Mouse (Mus musculus): Measurements from ENCODE around the gene Tmem131. TPM values are rescaled to one million over a fixed set of nuclear protein-coding genes. Genes with fewer than 3 reads are reported as not detected.

Tmem131 gene
- 10 to 100 TPM; 10.3 to 11.4 TPM for polyA plus RNA-seq (2017; shearing (Covaris generic))

GRCm38 (mm10) chr1:36943653-36944052 is at the start of gene Tmem131:
Gene Tmem131 (minus strand): TSS chr1:36943666.
- ATAC-seq, result no peak

DNA sequence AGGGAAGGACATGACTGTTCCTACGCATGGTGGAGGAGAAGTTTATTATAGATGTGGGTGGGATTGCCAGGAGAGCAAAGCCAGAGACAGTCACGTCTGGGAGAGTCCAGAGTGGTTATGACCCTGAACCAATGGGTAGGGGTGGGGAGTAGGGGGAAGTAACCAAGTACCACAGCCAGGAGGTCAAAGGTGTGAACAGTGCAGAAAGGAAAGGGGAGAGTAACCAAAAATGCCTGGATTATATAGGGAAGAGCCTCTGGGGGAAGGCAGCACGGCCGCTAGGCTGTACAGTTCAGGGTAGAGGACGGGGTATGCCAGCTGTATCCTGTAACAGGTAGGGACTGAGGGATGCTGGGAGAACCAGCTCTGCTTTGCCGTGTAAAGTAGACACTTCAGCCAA is 45.1 kb upstream of the Tmem131 start:
- ATAC-seq, result no peak

- no peak for ATAC-seq
Observed at GRCm38 (mm10) chr1:36988161-36988560, 44.7 kb upstream of the Tmem131 start.

- no peak for ATAC-seq
Observed at GRCm38 (mm10) chr1:36987172-36988148, 44.0 kb upstream of the Tmem131 start.

GRCm38 (mm10) chr1:36986396-36987160 is 43.1 kb upstream of the Tmem131 start:
- ATAC-seq, result no peak

DNA sequence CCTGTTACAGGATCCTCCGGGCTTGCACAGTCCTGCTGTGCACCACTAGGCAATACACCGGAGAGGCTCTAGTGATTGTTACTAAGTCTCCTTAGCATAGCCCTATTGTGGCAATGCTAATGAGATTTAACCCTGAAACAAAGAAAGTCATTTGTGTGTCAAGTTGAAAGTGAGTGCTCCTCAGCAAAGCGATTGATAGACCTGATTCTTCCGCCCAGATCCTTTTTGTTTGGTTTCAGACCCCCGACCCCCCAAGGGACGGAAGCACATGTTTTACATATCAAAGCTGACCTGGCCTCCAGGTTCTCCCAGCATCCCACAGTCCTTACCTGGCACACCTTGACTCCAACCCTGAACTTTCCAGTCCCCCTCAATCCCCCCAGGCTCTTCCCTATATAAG is 42.4 kb upstream of the Tmem131 start:
- ATAC-seq, result no peak

GRCm38 (mm10) chr1:36984406-36984805 is 40.9 kb upstream of the Tmem131 start:
- no peak for ATAC-seq

GRCm38 (mm10) chr1:36983754-36984153 is 40.3 kb upstream of the Tmem131 start:
- no peak for ATAC-seq

DNA sequence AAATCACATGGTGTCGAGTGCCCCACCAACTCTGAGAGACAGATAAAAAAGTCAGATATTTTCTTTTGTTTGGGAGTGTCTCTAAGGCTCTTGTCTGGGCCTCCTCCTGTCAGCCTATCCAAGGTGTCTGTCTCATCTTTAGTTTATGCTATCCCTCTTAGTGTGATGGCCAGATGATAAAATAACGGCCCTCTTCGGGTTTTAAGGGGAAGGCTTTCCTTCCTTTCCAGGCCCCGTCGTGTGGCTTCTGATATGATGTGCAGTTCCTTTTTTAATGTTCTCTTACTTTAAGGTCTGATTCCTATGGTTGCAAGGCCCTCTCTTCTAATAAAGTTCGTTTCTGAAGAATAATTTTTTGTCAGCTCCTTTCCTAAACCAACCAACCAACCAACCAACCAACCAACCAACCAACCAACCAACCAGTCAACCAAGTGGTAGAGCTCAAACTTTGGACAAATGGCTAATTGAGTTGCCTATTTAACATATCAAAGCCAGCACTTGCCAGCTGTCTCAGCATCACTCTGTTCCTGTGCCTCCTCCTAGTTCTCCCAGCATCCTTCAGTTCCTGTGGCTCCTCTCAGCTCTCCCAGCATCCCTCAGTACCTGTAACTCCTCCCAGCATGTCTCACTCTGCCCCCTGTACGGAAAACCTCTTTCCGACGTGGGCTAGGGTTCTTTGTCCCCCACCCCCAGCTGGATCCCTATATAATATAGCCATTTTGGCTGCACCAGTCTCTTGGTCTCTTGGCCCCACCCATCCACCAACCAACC is 38.9 kb upstream of the Tmem131 start:
- no peak for ATAC-seq

DNA sequence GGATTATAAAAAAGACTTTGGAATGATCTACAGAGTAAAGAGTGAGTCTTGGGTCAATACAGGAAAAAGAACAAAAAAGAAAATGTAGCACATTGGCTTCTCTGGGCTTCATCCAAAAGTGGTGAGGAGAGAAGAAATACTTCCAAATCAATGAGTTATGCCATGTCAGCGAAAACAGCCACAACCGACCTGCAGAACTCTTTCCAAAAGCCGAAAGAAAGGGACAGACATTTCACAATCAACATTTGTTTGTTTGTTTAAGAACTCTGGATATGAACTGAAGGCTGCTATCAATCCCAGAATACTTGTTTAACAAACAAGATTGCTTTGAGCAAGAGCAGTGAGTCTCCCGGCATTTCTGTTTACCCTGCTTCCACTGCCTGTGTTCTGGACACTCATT is 33.3 kb upstream of the Tmem131 start:
- no peak for ATAC-seq

GRCm38 (mm10) chr1:36970918-36971617 is 27.6 kb upstream of the Tmem131 start:
- ATAC-seq, result no peak

DNA sequence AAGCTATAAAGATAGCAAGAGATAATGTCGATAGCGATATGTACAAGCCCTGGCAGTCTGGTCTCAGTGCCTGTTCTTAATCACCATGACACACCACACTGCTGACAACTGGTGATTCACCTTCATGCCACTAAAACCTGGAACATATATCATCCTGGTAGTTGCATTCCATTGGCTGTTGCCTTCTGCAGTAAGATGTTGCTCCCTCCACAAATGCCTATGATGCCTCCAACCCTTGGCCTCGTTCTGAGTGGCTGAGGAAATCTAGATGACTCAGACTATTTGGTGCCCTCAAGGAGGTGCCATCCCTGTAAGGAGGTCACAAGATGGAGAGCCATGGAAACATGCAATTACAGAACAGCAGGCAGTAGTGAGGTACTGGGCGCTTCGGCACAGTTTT is 22.4 kb upstream of the Tmem131 start:
- no peak for ATAC-seq

DNA sequence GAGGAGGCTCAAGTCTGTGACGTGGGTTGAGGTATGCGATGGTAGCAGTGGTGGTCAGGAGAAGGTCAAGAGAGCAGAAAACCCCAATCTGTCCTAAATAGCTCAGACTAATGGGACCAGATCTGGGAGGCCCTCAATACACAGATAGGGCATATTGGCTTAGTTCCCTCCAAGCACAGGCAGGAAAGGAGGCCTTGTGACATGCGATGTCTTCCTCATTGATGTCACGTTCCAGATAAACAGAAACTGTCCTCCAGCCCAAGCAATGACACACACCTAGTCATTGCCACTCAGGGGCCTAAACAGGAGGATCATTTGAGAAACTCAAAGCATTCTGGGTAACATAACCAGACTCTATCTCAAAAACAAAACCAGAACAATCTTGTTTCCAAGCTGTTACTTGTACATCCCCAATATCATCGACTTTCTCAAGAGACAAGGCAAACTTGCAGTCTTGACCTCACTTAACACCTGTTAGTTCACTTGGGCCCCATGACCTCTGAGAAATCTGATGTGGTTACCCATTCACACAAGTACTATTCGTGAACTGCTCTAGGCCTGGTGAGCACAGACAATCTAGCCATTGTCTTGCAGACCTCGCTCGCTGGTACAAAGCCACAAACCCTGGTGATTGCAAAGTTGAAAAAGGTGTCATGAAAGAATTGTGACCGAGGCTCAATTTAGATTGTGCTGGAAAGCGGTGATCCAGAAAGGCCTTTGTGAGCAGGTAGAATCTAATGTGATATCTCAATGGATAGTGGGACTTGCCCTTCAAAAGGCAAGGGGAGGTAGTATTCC is 19.1 kb upstream of the Tmem131 start:
- no peak for ATAC-seq

- ATAC-seq, result peak; percentile 54
Observed at GRCm38 (mm10) chr1:36960509-36961222, 17.2 kb upstream of the Tmem131 start.

- ATAC-seq, result no peak
Observed at GRCm38 (mm10) chr1:36949591-36950184, 6.2 kb upstream of the Tmem131 start.

GRCm38 (mm10) chr1:36947448-36947847 is 4.0 kb upstream of the Tmem131 start:
- ATAC-seq, result no peak

- no peak for ATAC-seq
Observed at GRCm38 (mm10) chr1:36940381-36940762, 3.1 kb downstream of the Tmem131 start.

DNA sequence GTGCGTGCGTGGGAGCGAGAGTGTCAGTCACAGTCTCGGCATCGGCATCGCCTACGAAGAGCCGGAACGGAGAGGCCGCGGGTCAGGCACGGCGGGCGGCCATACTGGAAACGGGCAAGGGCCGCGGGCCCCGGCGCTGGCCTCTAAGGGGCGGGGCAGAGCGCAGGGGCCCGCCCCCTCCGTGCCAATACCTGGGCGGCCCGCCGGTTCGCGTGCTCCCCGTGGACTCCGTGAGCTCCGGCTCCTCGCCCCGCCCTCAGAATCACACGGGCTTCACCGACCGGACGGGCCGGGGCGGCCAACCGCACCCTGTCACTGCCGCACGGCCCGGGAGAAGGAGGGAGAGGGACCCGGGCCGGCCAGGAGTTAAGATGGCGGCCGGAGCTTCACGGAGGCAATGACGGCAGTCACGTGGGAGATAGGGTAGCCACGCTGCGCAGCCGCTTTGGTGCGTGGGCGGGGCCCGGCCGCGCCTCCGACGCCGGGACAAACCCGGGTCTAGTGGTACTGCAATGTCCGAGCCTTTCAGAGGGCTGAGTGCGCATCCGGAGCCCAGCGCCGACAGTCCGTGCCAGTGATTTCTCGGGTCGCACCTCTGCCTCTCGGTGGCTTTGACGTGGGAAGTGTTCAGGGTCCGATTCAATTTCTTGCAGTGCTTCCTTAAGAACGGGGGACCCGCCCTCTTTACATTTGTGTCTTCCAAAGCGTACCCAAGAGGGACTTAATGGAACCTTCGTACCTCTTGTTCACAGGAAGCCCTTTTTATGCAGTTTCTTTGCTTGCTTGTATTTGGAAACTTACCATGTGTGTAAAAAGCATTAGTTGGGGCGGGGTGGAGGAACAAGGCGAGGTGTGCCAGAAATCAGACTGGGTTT is 3.7 kb downstream of the Tmem131 start:
- ATAC-seq, result peak; percentile 87

DNA sequence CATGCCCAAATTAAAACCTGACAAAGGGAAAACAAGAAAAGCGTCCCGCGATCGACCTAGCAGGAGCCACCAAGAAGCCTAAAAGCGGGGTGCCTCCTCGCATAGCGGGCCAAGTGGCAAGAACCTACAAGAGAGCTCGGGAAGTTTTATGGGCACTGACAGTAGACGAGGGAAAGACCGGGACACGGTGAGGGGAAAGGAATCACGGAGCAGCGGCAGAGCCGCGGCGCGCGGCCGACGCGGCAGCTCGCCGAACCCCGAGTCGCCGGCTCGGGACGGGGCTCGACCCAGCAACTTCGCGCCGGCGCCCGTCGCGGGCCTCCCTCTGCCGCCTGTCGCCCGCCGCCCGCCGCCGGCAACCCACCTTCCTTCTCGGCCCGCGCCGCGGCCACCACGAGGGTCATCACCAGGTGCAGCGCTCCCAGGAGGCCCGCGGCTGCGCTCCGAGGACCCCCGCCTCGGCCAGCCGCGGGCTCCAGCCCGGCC is 4.6 kb downstream of the Tmem131 start:
- no peak for ATAC-seq

All from activated CD4-positive, CD25-positive, alpha-beta regulatory T cell, adult 4 months (primary cell).